Mouse (Mus musculus) urinary bladder, postnatal 4 days (tissue): ENCODE measurements around the gene Serpinf1.

Source experiments
- DNase-seq, 2 experiments: peaks; one replicate each; pipeline ENCODE4 v3.0.0; 2021 to 2022; ENCODE audit warnings: low spot score in 2 of 2

Gene Serpinf1

GRCm38 (mm10) chr11:75422013-75422792, at the start of gene Serpinf1:
TSS of gene Serpinf1 (minus strand) at chr11:75422701.
- DNase-seq = no peak

GRCm38 (mm10) chr11:75470675-75471074, 48.2 kb upstream of the Serpinf1 start:
- no peak for DNase-seq

- no peak for DNase-seq
Measured at GRCm38 (mm10) chr11:75469261-75469660, 46.8 kb upstream of the Serpinf1 start.

- no peak for DNase-seq
Measured at GRCm38 (mm10) chr11:75468410-75468809, 45.9 kb upstream of the Serpinf1 start.

- DNase-seq = peak; percentile 67 to 69
Measured at GRCm38 (mm10) chr11:75467512-75468215, 45.2 kb upstream of the Serpinf1 start.

GRCm38 (mm10) chr11:75466731-75467505, 44.4 kb upstream of the Serpinf1 start:
- no peak for DNase-seq

GRCm38 (mm10) chr11:75465051-75465450, 42.5 kb upstream of the Serpinf1 start:
- no peak for DNase-seq

- DNase-seq = no peak
Measured at GRCm38 (mm10) chr11:75464417-75464816, 41.9 kb upstream of the Serpinf1 start.

- no peak for DNase-seq
Measured at GRCm38 (mm10) chr11:75463624-75464023, 41.1 kb upstream of the Serpinf1 start.

GRCm38 (mm10) chr11:75462865-75463336, 40.4 kb upstream of the Serpinf1 start:
- DNase-seq = peak; percentile 90 to 94

GRCm38 (mm10) chr11:75462253-75462783, 39.8 kb upstream of the Serpinf1 start:
- peak; percentile 80 to 85 for DNase-seq

GRCm38 (mm10) chr11:75461743-75462252, 39.3 kb upstream of the Serpinf1 start:
- no peak for DNase-seq

GRCm38 (mm10) chr11:75460844-75461742, 38.6 kb upstream of the Serpinf1 start, which contains the start of gene Tlcd2:
TSS of gene Tlcd2 (plus strand) at chr11:75461715.
- DNase-seq = peak; percentile 99 to 100

GRCm38 (mm10) chr11:75460103-75460843, 37.8 kb upstream of the Serpinf1 start:
- DNase-seq = peak; percentile 86

- no peak for DNase-seq
Measured at GRCm38 (mm10) chr11:75459751-75460102, 37.2 kb upstream of the Serpinf1 start.

GRCm38 (mm10) chr11:75459141-75459711, 36.7 kb upstream of the Serpinf1 start:
- no peak for DNase-seq

GRCm38 (mm10) chr11:75458628-75459041, 36.1 kb upstream of the Serpinf1 start:
- DNase-seq = no peak

- DNase-seq = no peak
Measured at GRCm38 (mm10) chr11:75458169-75458568, 35.7 kb upstream of the Serpinf1 start.

- DNase-seq = no peak
Measured at GRCm38 (mm10) chr11:75456440-75456871, 34.0 kb upstream of the Serpinf1 start.
